Mouse (Mus musculus): ENCODE measurements around the gene Sema3e. TPM values are rescaled to one million over a fixed set of nuclear protein-coding genes. Genes with fewer than 3 reads are reported as not detected.

Sema3e gene
- total and polyA plus RNA-seq, 2 experiments from 2014 or later: 3.5 to 3.6 TPM

- no peak overlapping the region for H3K4me3 ChIP-seq (ENCODE audit: low read length)
- DNase-seq (ENCODE audit: low spot score) (peak; percentile 9), ATAC-seq (peak; percentile 85)
- no peak overlapping the region; the same call in 1 of the 2 replicates for H3K4me2 ChIP-seq (ENCODE audit: low read depth, low read length)
- H3K27me3 ChIP-seq (ENCODE audit: insufficient read depth, low read length): no peaks in the 10 kb centered on the region
- TF ChIP-seq CTCF (IDR thresholded peaks at IDR 0.05; ENCODE audit: low read depth): peak; percentile 38
- 43% methylated on average over 6 of the region's 6 CpGs for WGBS
- no peak overlapping the region for H3K27ac ChIP-seq
- no peak overlapping the region for H3K9ac ChIP-seq (replicated peaks; ENCODE audit: low read length)
- H3K36me3 ChIP-seq (ENCODE audit: insufficient read depth, low read length): no peaks in the 10 kb centered on the region
- H3K9me3 ChIP-seq (ENCODE audit: low read length): no peaks in the 10 kb centered on the region
- H3K4me1 ChIP-seq (ENCODE audit: insufficient read depth, low read length): no peaks in the 10 kb centered on the region
Measured at GRCm38 (mm10) chr5:14195172-14195819, 170.2 kb downstream of the Sema3e start.

GRCm38 (mm10) chr5:14198344-14199040 is 173.4 kb downstream of the Sema3e start:
- TF ChIP-seq CTCF (IDR thresholded peaks at IDR 0.05; ENCODE audit: low read depth): no peak
- H3K4me2 ChIP-seq (ENCODE audit: low read depth, low read length): no peak overlapping the region
- H3K4me3 ChIP-seq (ENCODE audit: low read length): no peak overlapping the region
- no peak overlapping the region for H3K27ac ChIP-seq
- WGBS: 85% methylated on average over 3 of the region's 3 CpGs
- DNase-seq (ENCODE audit: low spot score) (no peak), ATAC-seq (no peak)
- no peaks in the 10 kb centered on the region for H3K4me1 ChIP-seq (ENCODE audit: insufficient read depth, low read length)
- no peak overlapping the region for H3K9ac ChIP-seq (replicated peaks; ENCODE audit: low read length)
- no peaks in the 10 kb centered on the region for H3K27me3 ChIP-seq (ENCODE audit: insufficient read depth, low read length)
- no peaks in the 10 kb centered on the region for H3K9me3 ChIP-seq (ENCODE audit: low read length)
- no peaks in the 10 kb centered on the region for H3K36me3 ChIP-seq (ENCODE audit: insufficient read depth, low read length)

- 76% methylated on average over 2 of the region's 2 CpGs for WGBS
- Histone ChIP-seq H3K36me3 (ENCODE audit: insufficient read depth, low read length) (no peaks in the 10 kb centered on the region), H3K27ac (no peak overlapping the region)
Measured at GRCm38 (mm10) chr5:14206794-14207193, 181.7 kb downstream of the Sema3e start.

GRCm38 (mm10) chr5:14209962-14210361 is 184.9 kb downstream of the Sema3e start:
- Histone ChIP-seq H3K9ac (replicated peaks; ENCODE audit: low read length) (no peak overlapping the region), H3K4me1 (ENCODE audit: insufficient read depth, low read length) (no peaks in the 10 kb centered on the region), H3K27ac (no peak overlapping the region), H3K4me3 (ENCODE audit: low read length) (no peak overlapping the region), H3K9me3 (ENCODE audit: low read length) (no peaks in the 10 kb centered on the region), H3K4me2 (ENCODE audit: low read depth, low read length) (no peak overlapping the region), H3K27me3 (ENCODE audit: insufficient read depth, low read length) (no peaks in the 10 kb centered on the region), H3K36me3 (ENCODE audit: insufficient read depth, low read length) (no peaks in the 10 kb centered on the region)
- WGBS: 81% methylated on average over 3 of the region's 3 CpGs
- ATAC-seq: no peak
- no peak for DNase-seq (ENCODE audit: low spot score)
- no peak for TF ChIP-seq CTCF (IDR thresholded peaks at IDR 0.05; ENCODE audit: low read depth)

More at GRCm38 (mm10) chr5:14206794-14207193, 181.7 kb downstream of the Sema3e start:
- Histone ChIP-seq H3K27me3 (ENCODE audit: insufficient read depth, low read length) (no peaks in the 10 kb centered on the region), H3K4me2 (ENCODE audit: low read depth, low read length) (no peak overlapping the region), H3K9me3 (ENCODE audit: low read length) (no peaks in the 10 kb centered on the region), H3K9ac (replicated peaks; ENCODE audit: low read length) (no peak overlapping the region), H3K4me1 (ENCODE audit: insufficient read depth, low read length) (no peaks in the 10 kb centered on the region), H3K4me3 (ENCODE audit: low read length) (no peak overlapping the region)
- TF ChIP-seq CTCF (IDR thresholded peaks at IDR 0.05; ENCODE audit: low read depth): no peak
- no peak for DNase-seq (ENCODE audit: low spot score)
- ATAC-seq: no peak

GRCm38 (mm10) chr5:14216211-14216610 is 191.1 kb downstream of the Sema3e start:
- ATAC-seq (no peak), DNase-seq (ENCODE audit: low spot score) (peak; percentile 46)
- H3K4me3 ChIP-seq (ENCODE audit: low read length): no peak overlapping the region
- no peaks in the 10 kb centered on the region for H3K36me3 ChIP-seq (ENCODE audit: insufficient read depth, low read length)
- no peaks in the 10 kb centered on the region for H3K9me3 ChIP-seq (ENCODE audit: low read length)
- H3K27ac ChIP-seq: no peak overlapping the region
- no peak overlapping the region for H3K4me2 ChIP-seq (ENCODE audit: low read depth, low read length)
- no peaks in the 10 kb centered on the region for H3K27me3 ChIP-seq (ENCODE audit: insufficient read depth, low read length)
- WGBS: 45% methylated on average over 7 of the region's 7 CpGs
- H3K9ac ChIP-seq (replicated peaks; ENCODE audit: low read length): no peak overlapping the region
- TF ChIP-seq CTCF (IDR thresholded peaks at IDR 0.05; ENCODE audit: low read depth): no peak
- 0 out of 2 replicates have a peak, but pooled peaks cover 4% of the 10 kb centered on the region for H3K4me1 ChIP-seq (ENCODE audit: insufficient read depth, low read length)

- no peaks in the 10 kb centered on the region for H3K27me3 ChIP-seq (ENCODE audit: insufficient read depth, low read length)
- DNase-seq (ENCODE audit: low spot score) (peak; percentile 78), ATAC-seq (no peak; the same call in 1 of the 2 replicates)
- no peaks in the 10 kb centered on the region for H3K36me3 ChIP-seq (ENCODE audit: insufficient read depth, low read length)
- H3K4me1 ChIP-seq (ENCODE audit: insufficient read depth, low read length): 0 out of 2 replicates have a peak, but pooled peaks cover 4% of the 10 kb centered on the region
- no peak overlapping the region for H3K9ac ChIP-seq (replicated peaks; ENCODE audit: low read length)
- peak; percentile 72 for TF ChIP-seq CTCF (IDR thresholded peaks at IDR 0.05; ENCODE audit: low read depth)
- WGBS: 68% methylated on average over 4 of the region's 4 CpGs
- no peak overlapping the region for H3K4me2 ChIP-seq (ENCODE audit: low read depth, low read length)
- no peak overlapping the region for H3K4me3 ChIP-seq (ENCODE audit: low read length)
- H3K9me3 ChIP-seq (ENCODE audit: low read length): no peaks in the 10 kb centered on the region
- H3K27ac ChIP-seq: no peak overlapping the region
Measured at GRCm38 (mm10) chr5:14218677-14219076, 193.6 kb downstream of the Sema3e start.

- no peak overlapping the region for H3K4me2 ChIP-seq (ENCODE audit: low read depth, low read length)
- no peaks in the 10 kb centered on the region for H3K4me1 ChIP-seq (ENCODE audit: insufficient read depth, low read length)
- TF ChIP-seq CTCF (IDR thresholded peaks at IDR 0.05; ENCODE audit: low read depth): no peak
- no peaks in the 10 kb centered on the region for H3K36me3 ChIP-seq (ENCODE audit: insufficient read depth, low read length)
- DNase-seq (ENCODE audit: low spot score) (no peak), ATAC-seq (no peak)
- H3K4me3 ChIP-seq (ENCODE audit: low read length): no peak overlapping the region
- 90% methylated on average over 6 of the region's 6 CpGs for WGBS
- H3K9me3 ChIP-seq (ENCODE audit: low read length): no peaks in the 10 kb centered on the region
- H3K27ac ChIP-seq: no peak overlapping the region
- no peak overlapping the region for H3K9ac ChIP-seq (replicated peaks; ENCODE audit: low read length)
- no peaks in the 10 kb centered on the region for H3K27me3 ChIP-seq (ENCODE audit: insufficient read depth, low read length)
Measured at GRCm38 (mm10) chr5:14224509-14224908, 199.4 kb downstream of the Sema3e start.
